Mouse (Mus musculus): ENCODE data around the gene Ptch1. TPM values are rescaled to one million over a fixed set of nuclear protein-coding genes. Genes with fewer than 3 reads are reported as not detected.

The Ptch1 gene
- polyA plus RNA-seq, 1 experiment from 2014 or later = 19.5 TPM

GRCm38 (mm10) chr13:63545291-63545690, 28.1 kb downstream of the Ptch1 start:
- Histone ChIP-seq H3K27ac (no peak overlapping the region), H3K4me2 (no peak overlapping the region), H3K9me3 (no peaks in the 10 kb centered on the region), H3K27me3 (no peaks in the 10 kb centered on the region), H3K4me3 (no peak overlapping the region), H3K9ac (no peak overlapping the region), H3K4me1 (peaks cover 18% of the 10 kb centered on the region), H3K36me3 (peaks cover 54% of the 10 kb centered on the region)
- 72% methylated on average over 7 of the region's 7 CpGs for WGBS
- ATAC-seq (ENCODE audit: insufficient number of reproducible peaks, low FRiP score, low TSS enrichment, low read depth) = no peak

GRCm38 (mm10) chr13:63544967-63545253, 28.5 kb downstream of the Ptch1 start:
- Histone ChIP-seq H3K4me1 (peaks cover 18% of the 10 kb centered on the region), H3K27me3 (no peaks in the 10 kb centered on the region), H3K27ac (no peak overlapping the region), H3K9ac (no peak overlapping the region), H3K9me3 (no peaks in the 10 kb centered on the region), H3K4me3 (no peak overlapping the region), H3K36me3 (peaks cover 56% of the 10 kb centered on the region), H3K4me2 (no peak overlapping the region)
- 80% methylated on average over 5 of the region's 5 CpGs for WGBS
- ATAC-seq (ENCODE audit: insufficient number of reproducible peaks, low FRiP score, low TSS enrichment, low read depth) = no peak

GRCm38 (mm10) chr13:63544119-63544966, 29.1 kb downstream of the Ptch1 start:
- H3K9ac ChIP-seq = no peak overlapping the region
- peaks cover 62% of the 10 kb centered on the region for H3K36me3 ChIP-seq
- no peak overlapping the region for H3K4me2 ChIP-seq
- no peaks in the 10 kb centered on the region for H3K27me3 ChIP-seq
- no peaks in the 10 kb centered on the region for H3K9me3 ChIP-seq
- no peak overlapping the region for H3K4me3 ChIP-seq
- no peak overlapping the region for H3K27ac ChIP-seq
- ATAC-seq (ENCODE audit: insufficient number of reproducible peaks, low FRiP score, low TSS enrichment, low read depth) = no peak
- H3K4me1 ChIP-seq = peaks cover 15% of the 10 kb centered on the region
- 70% methylated on average over 13 of the region's 13 CpGs for whole genome bisulfite sequencing

GRCm38 (mm10) chr13:63543459-63543858, 29.9 kb downstream of the Ptch1 start:
- H3K27ac ChIP-seq = no peak overlapping the region
- no peak for ATAC-seq (ENCODE audit: insufficient number of reproducible peaks, low FRiP score, low TSS enrichment, low read depth)
- peaks cover 71% of the 10 kb centered on the region for H3K36me3 ChIP-seq
- no peak overlapping the region for H3K9ac ChIP-seq
- 56% methylated on average over 6 of the region's 6 CpGs for WGBS
- no peak overlapping the region for H3K4me2 ChIP-seq
- peaks cover 7% of the 10 kb centered on the region for H3K4me1 ChIP-seq
- H3K4me3 ChIP-seq = no peak overlapping the region
- no peaks in the 10 kb centered on the region for H3K9me3 ChIP-seq
- H3K27me3 ChIP-seq = no peaks in the 10 kb centered on the region

- H3K27ac ChIP-seq = no peak overlapping the region
- H3K27me3 ChIP-seq = no peaks in the 10 kb centered on the region
- peaks cover 3% of the 10 kb centered on the region; the same call in 1 of the 2 replicates for H3K4me1 ChIP-seq
- WGBS = 57% methylated on average over 3 of the region's 3 CpGs
- H3K9ac ChIP-seq = no peak overlapping the region
- H3K36me3 ChIP-seq = peaks cover 76% of the 10 kb centered on the region
- no peak overlapping the region for H3K4me2 ChIP-seq
- H3K9me3 ChIP-seq = no peaks in the 10 kb centered on the region
- no peak overlapping the region for H3K4me3 ChIP-seq
- no peak for ATAC-seq (ENCODE audit: insufficient number of reproducible peaks, low FRiP score, low TSS enrichment, low read depth)
Measured at GRCm38 (mm10) chr13:63542796-63543384, 30.5 kb downstream of the Ptch1 start.

GRCm38 (mm10) chr13:63541510-63541909, 31.9 kb downstream of the Ptch1 start:
- H3K27me3 ChIP-seq = no peaks in the 10 kb centered on the region
- H3K4me1 ChIP-seq = peaks cover 5% of the 10 kb centered on the region; the same call in 1 of the 2 replicates
- no peak overlapping the region for H3K4me2 ChIP-seq
- no peak for ATAC-seq (ENCODE audit: insufficient number of reproducible peaks, low FRiP score, low TSS enrichment, low read depth)
- H3K36me3 ChIP-seq = peaks cover 82% of the 10 kb centered on the region
- no peak overlapping the region for H3K4me3 ChIP-seq
- no peaks in the 10 kb centered on the region for H3K9me3 ChIP-seq
- H3K9ac ChIP-seq = no peak overlapping the region
- H3K27ac ChIP-seq = no peak overlapping the region

- H3K4me2 ChIP-seq = no peak overlapping the region
- no peak for ATAC-seq (ENCODE audit: insufficient number of reproducible peaks, low FRiP score, low TSS enrichment, low read depth)
- no peaks in the 10 kb centered on the region for H3K27me3 ChIP-seq
- H3K36me3 ChIP-seq = peaks cover 91% of the 10 kb centered on the region
- no peak overlapping the region for H3K9ac ChIP-seq
- no peaks in the 10 kb centered on the region for H3K9me3 ChIP-seq
- no peak overlapping the region for H3K27ac ChIP-seq
- peaks cover 12% of the 10 kb centered on the region; the same call in 1 of the 2 replicates for H3K4me1 ChIP-seq
- 90% methylated on average over 12 of the region's 12 CpGs for WGBS
- no peak overlapping the region for H3K4me3 ChIP-seq
Measured at GRCm38 (mm10) chr13:63540584-63540983, 32.8 kb downstream of the Ptch1 start.

GRCm38 (mm10) chr13:63534981-63535380, 38.4 kb downstream of the Ptch1 start:
- no peaks in the 10 kb centered on the region for H3K27me3 ChIP-seq
- no peak overlapping the region for H3K4me2 ChIP-seq
- no peak for ATAC-seq (ENCODE audit: insufficient number of reproducible peaks, low FRiP score, low TSS enrichment, low read depth)
- no peak overlapping the region for H3K4me3 ChIP-seq
- no peaks in the 10 kb centered on the region for H3K9me3 ChIP-seq
- H3K4me1 ChIP-seq = peaks cover 19% of the 10 kb centered on the region
- 49% methylated on average over 4 of the region's 4 CpGs for WGBS
- peaks cover 97% of the 10 kb centered on the region for H3K36me3 ChIP-seq
- no peak overlapping the region for H3K9ac ChIP-seq
- H3K27ac ChIP-seq = no peak overlapping the region

- Histone ChIP-seq H3K36me3 (peaks cover 75% of the 10 kb centered on the region), H3K4me3 (no peak overlapping the region), H3K9ac (no peak overlapping the region), H3K4me2 (no peak overlapping the region), H3K27ac (no peak overlapping the region), H3K4me1 (peaks cover 52% of the 10 kb centered on the region), H3K9me3 (no peaks in the 10 kb centered on the region), H3K27me3 (no peaks in the 10 kb centered on the region)
- ATAC-seq (ENCODE audit: insufficient number of reproducible peaks, low FRiP score, low TSS enrichment, low read depth) = no peak
- 84% methylated on average over 9 of the region's 9 CpGs for WGBS
Measured at GRCm38 (mm10) chr13:63530857-63531256, 42.5 kb downstream of the Ptch1 start.

- Histone ChIP-seq H3K36me3 (peaks cover 70% of the 10 kb centered on the region), H3K9me3 (no peaks in the 10 kb centered on the region), H3K27ac (no peak overlapping the region), H3K27me3 (no peaks in the 10 kb centered on the region), H3K4me1 (peaks cover 53% of the 10 kb centered on the region), H3K4me2 (no peak overlapping the region), H3K9ac (no peak overlapping the region), H3K4me3 (no peak overlapping the region)
- WGBS = 65% methylated on average over 3 of the region's 3 CpGs
- no peak for ATAC-seq (ENCODE audit: insufficient number of reproducible peaks, low FRiP score, low TSS enrichment, low read depth)
Measured at GRCm38 (mm10) chr13:63530371-63530764, 43.0 kb downstream of the Ptch1 start.

GRCm38 (mm10) chr13:63529602-63530370, 43.6 kb downstream of the Ptch1 start:
- Histone ChIP-seq H3K9me3 (no peaks in the 10 kb centered on the region), H3K4me2 (no peak overlapping the region), H3K27me3 (no peaks in the 10 kb centered on the region), H3K9ac (no peak overlapping the region), H3K4me3 (no peak overlapping the region), H3K27ac (no peak overlapping the region), H3K36me3 (peaks cover 66% of the 10 kb centered on the region), H3K4me1 (peaks cover 59% of the 10 kb centered on the region)
- 36% methylated on average over 3 of the region's 3 CpGs for WGBS
- ATAC-seq (ENCODE audit: insufficient number of reproducible peaks, low FRiP score, low TSS enrichment, low read depth) = no peak

- no peak overlapping the region for H3K4me3 ChIP-seq
- H3K36me3 ChIP-seq = peaks cover 67% of the 10 kb centered on the region
- no peak overlapping the region for H3K4me2 ChIP-seq
- 6% methylated on average over 2 of the region's 2 CpGs for WGBS
- peak overlapping the region; percentile 59 for H3K27ac ChIP-seq
- H3K9me3 ChIP-seq = no peaks in the 10 kb centered on the region
- H3K27me3 ChIP-seq = no peaks in the 10 kb centered on the region
- H3K9ac ChIP-seq = no peak overlapping the region
- peaks cover 68% of the 10 kb centered on the region for H3K4me1 ChIP-seq
- no peak for ATAC-seq (ENCODE audit: insufficient number of reproducible peaks, low FRiP score, low TSS enrichment, low read depth)
Measured at GRCm38 (mm10) chr13:63528852-63529251, 44.5 kb downstream of the Ptch1 start.
